11 mouse cellular contexts compared by ENCODE assay signal in genomic region chr3:105487171-105487570, GRCm38 (mm10). TPM values are rescaled to one million over a fixed set of nuclear protein-coding genes. Genes with fewer than 3 reads are reported as not detected.
A peak's percentile ranks its signal among the peaks of the same experiment; 100 is the strongest.
DNase-seq lines count a peak whose midpoint lies in the region; ATAC-seq lines count a peak whose summit lies in the region.
"Had no signal": no experiment of that assay in that cellular context is flagged by ENCODE, and none has a peak within 500 bp of the region (broad histone marks: within the 10 kb centered on the region; RNA-seq: fewer than 3 reads in every experiment).

No protein-coding gene starts in this region.

- peaks cover 8% of the 10 kb centered on the region; the same call in 1 of the 2 replicates for H3K27me3 ChIP-seq in heart, embryonic 11.5 days (ENCODE audit: control insufficient read depth, insufficient read depth, low read length)
- H3K27me3 ChIP-seq: hindbrain, embryonic 15.5 days had no signal

- no peak for ATAC-seq in heart, embryonic 11.5 days (replicated peaks; ENCODE audit: insufficient number of reproducible peaks, low FRiP score, low TSS enrichment)

- no peaks in the 10 kb centered on the region for H3K4me1 ChIP-seq in heart, embryonic 11.5 days (ENCODE audit: control insufficient read depth, insufficient read depth, low read length)

- WGBS in heart, embryonic 11.5 days (ENCODE audit: insufficient replicate concordance) = 31% methylated on average over 8 of the region's 8 CpGs

- DNase-seq in heart, postnatal 4 days = peak; percentile 42
- DNase-seq in thymus, postnatal 4 days = peak; percentile 34
- no peak for DNase-seq in thymus, postnatal 14 days
- peak; percentile 41 for DNase-seq in embryo, embryonic 11.5 days (ENCODE audit: low read depth, low spot score)
- peak; percentile 9 for DNase-seq in yolk sac, embryonic 10.5 days (ENCODE audit: low spot score)
- DNase-seq in right cerebral cortex, postnatal 25 days = no peak
- DNase-seq in retina, embryonic 14.5 days (ENCODE audit: low spot score) = no peak

- H3K36me3 ChIP-seq in heart, embryonic 11.5 days (ENCODE audit: control insufficient read depth, insufficient read depth, low read length) = no peaks in the 10 kb centered on the region
- H3K36me3 ChIP-seq: hindbrain, embryonic 15.5 days had no signal

- no peaks in the 10 kb centered on the region for H3K9me3 ChIP-seq in heart, embryonic 11.5 days (replicated peaks; ENCODE audit: control insufficient read depth, low read length)
- H3K9me3 ChIP-seq: hindbrain, embryonic 15.5 days had no signal

- no peak overlapping the region for H3K4me3 ChIP-seq in heart, embryonic 11.5 days (ENCODE audit: low read depth, low read length)
- H3K4me3 ChIP-seq: hindbrain, embryonic 15.5 days had no signal

- H3K4me2 ChIP-seq in heart, embryonic 11.5 days = no peak overlapping the region
- H3K4me2 ChIP-seq: hindbrain, embryonic 15.5 days had no signal

- no peak overlapping the region for H3K9ac ChIP-seq in heart, embryonic 11.5 days (ENCODE audit: low read depth, low read length)
- H3K9ac ChIP-seq: hindbrain, embryonic 15.5 days had no signal

- no peak overlapping the region for H3K27ac ChIP-seq in heart, embryonic 11.5 days (ENCODE audit: low read depth, low read length)
- H3K27ac ChIP-seq: hindbrain, embryonic 15.5 days; macrophage had no signal

RNA-seq across cellular contexts. Expression of gene Kcnd3, which starts 35.0 kb away (rescaled TPM):
- 1 to 10 TPM in 1 of 2 experiments, under 1 TPM in 1; 0.90 to 1.0 TPM for total RNA-seq in heart, postnatal 4 days (2021)
- polyA plus RNA-seq in heart, embryonic 11.5 days (2014; fragmentation: Nextera tagmentation; extraction: Ambion mirVana) = 0.54 and 0.56 TPM in 2 replicates
- total RNA-seq: neutrophil, adult 5-6 weeks had no signal
- polyA plus RNA-seq: macrophage had no signal

Comparison
In these comparisons a context has a peak if more than half of its experiments do, and no peak if none do; other contexts are left out.
1. DNase-seq: peak in heart, postnatal 4 days (single experiment), thymus, postnatal 4 days (single experiment), embryo, embryonic 11.5 days (single experiment) and yolk sac, embryonic 10.5 days (single experiment); none in thymus, postnatal 14 days (single experiment), right cerebral cortex, postnatal 25 days (single experiment) and retina, embryonic 14.5 days (single experiment).